Mouse (Mus musculus): ENCODE measurements around the gene Hoxb3.

- TF ChIP-seq CTCF (IDR thresholded peaks at IDR 0.05; ENCODE audit: low read depth) (no peak), EP300 (IDR thresholded peaks at IDR 0.05; ENCODE audit: low read depth) (no peak)
These were observed 30.8 kb downstream of the Hoxb3 start for GRCm38 (mm10) chr11:96353939-96354338.
